Mouse (Mus musculus): ENCODE measurements around the gene Abcg3. TPM values are rescaled to one million over a fixed set of nuclear protein-coding genes. Genes with fewer than 3 reads are reported as not detected.
"Not testable (repeated sequence)": the region's sequence is repeated elsewhere in the genome, so short reads cannot be mapped to it uniquely, and the experiment has no call there.

Abcg3 gene
- polyA plus RNA-seq, 1 experiment from 2014 or later, result 3.1 TPM

DNA sequence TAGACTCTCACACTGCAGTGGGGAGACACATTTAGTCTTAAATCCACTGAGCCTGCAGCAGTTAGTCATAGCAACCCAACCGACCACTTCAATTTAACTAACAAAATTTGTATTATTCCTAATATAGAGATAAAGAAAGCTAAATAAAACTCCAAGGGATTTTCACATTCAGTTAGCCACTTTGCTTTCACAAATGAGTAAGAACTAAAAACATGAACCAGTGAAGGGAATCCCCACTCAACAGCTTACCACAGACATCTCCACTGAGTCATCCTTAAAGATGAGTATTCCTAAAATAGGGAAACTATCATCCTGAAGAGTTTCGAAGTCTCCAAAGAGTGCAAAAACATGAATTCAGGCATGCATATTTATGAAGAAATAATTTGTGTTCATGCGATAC is 27.3 kb downstream of the Abcg3 start:
- no peak for ATAC-seq
- no peaks in the 10 kb centered on the region for H3K36me3 ChIP-seq (ENCODE audit: control insufficient read depth, insufficient read depth, low read length)

DNA sequence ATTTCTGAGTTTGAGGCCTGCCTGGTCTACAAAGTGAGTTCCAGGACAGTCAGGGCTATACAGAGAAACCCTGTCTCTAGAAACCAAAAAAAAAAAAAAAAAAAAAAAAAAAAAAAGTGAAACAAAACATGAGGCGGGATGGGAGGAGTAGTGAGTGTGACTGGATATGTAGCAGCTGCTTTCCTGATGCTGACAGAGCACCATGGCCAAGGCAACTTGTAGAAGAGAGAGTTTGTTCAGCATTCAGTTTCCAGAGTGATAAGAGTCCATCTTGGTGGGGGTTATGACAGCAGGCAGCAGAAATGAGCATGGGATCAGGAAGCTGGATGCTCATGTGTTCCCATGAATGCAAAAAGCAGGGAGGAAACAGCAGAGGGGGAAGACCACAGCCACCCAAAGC is 35.6 kb downstream of the Abcg3 start:
- Histone ChIP-seq H3K4me2 (ENCODE audit: low read depth, low read length) (no peak overlapping the region), H3K9me3 (ENCODE audit: control insufficient read depth, low read length) (no peaks in the 10 kb centered on the region), H3K36me3 (ENCODE audit: control insufficient read depth, insufficient read depth, low read length) (no peaks in the 10 kb centered on the region), H3K9ac (ENCODE audit: low read depth, low read length) (no peak overlapping the region), H3K4me1 (ENCODE audit: control insufficient read depth, insufficient read depth, low read length) (no peaks in the 10 kb centered on the region), H3K4me3 (ENCODE audit: low read length) (no peak overlapping the region), H3K27ac (ENCODE audit: low read length) (no peak overlapping the region), H3K27me3 (replicated peaks; ENCODE audit: control insufficient read depth, insufficient read depth, low read length) (no peaks in the 10 kb centered on the region)
- 79% methylated on average over 1 of the region's 1 CpGs for WGBS
- ATAC-seq, result no peak

More for the DNA sequence above, 27.3 kb downstream of the Abcg3 start:
- no peaks in the 10 kb centered on the region for H3K27me3 ChIP-seq (replicated peaks; ENCODE audit: control insufficient read depth, insufficient read depth, low read length)
- H3K27ac ChIP-seq (ENCODE audit: low read length), result no peak overlapping the region
- H3K4me2 ChIP-seq (ENCODE audit: low read depth, low read length), result no peak overlapping the region
- H3K4me3 ChIP-seq (ENCODE audit: low read length), result no peak overlapping the region
- H3K4me1 ChIP-seq (ENCODE audit: control insufficient read depth, insufficient read depth, low read length), result no peaks in the 10 kb centered on the region
- WGBS, result 90% methylated on average over 3 of the region's 3 CpGs
- 0 out of 2 replicates have a peak, but pooled peaks cover 2% of the 10 kb centered on the region for H3K9me3 ChIP-seq (ENCODE audit: control insufficient read depth, low read length)
- H3K9ac ChIP-seq (ENCODE audit: low read depth, low read length), result no peak overlapping the region

DNA sequence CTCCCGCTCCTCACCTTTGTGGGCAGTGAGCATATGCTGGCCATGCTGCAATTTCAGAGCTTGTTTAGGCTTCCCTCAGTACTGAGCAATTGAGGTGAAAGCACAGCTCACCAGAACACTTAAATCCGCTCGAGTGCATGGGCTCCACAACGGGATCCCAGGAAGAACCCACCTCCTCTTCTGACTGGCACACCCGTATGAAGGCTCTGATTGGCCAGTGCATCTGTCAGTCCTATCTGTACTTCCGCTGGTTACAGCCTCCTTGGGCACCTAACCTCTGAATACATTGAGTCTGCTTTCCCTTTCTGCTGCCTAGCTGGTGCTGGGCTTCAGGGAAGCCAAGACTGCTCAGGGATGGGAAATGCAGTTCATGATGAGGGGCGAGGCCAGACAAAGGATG is 48.4 kb downstream of the Abcg3 start:
- Histone ChIP-seq H3K36me3 (ENCODE audit: control insufficient read depth, insufficient read depth, low read length) (no peaks in the 10 kb centered on the region), H3K27me3 (replicated peaks; ENCODE audit: control insufficient read depth, insufficient read depth, low read length) (no peaks in the 10 kb centered on the region), H3K9me3 (ENCODE audit: control insufficient read depth, low read length) (no peaks in the 10 kb centered on the region), H3K27ac (ENCODE audit: low read length) (no peak overlapping the region), H3K9ac (ENCODE audit: low read depth, low read length) (no peak overlapping the region), H3K4me1 (ENCODE audit: control insufficient read depth, insufficient read depth, low read length) (no peaks in the 10 kb centered on the region), H3K4me2 (ENCODE audit: low read depth, low read length) (no peak overlapping the region), H3K4me3 (ENCODE audit: low read length) (no peak overlapping the region)
- WGBS, result 88% methylated on average over 7 of the region's 7 CpGs
- ATAC-seq, result no peak

DNA sequence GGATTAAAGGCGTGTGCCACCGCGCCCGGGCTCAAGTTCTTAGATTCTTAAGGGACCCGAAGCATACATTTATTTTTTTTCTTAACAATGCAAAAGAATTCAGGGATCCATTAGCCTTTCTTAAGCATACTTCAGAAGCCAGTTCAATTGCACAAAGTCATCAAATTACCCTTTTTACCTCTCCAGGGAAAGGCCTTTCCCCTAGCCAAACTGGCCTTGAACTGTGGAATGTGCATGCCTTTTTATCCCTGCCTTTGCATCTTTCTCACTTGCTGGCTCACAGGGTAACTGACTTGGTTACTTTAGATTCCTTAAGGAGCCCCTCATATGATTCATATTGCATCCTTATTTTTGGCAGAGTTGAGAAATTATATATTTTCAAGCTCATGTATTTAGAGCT is 76.0 kb downstream of the Abcg3 start:
- not testable (repeated sequence) for H3K4me3 ChIP-seq (ENCODE audit: low read length); H3K27me3 ChIP-seq (replicated peaks; ENCODE audit: control insufficient read depth, insufficient read depth, low read length); H3K4me1 ChIP-seq (ENCODE audit: control insufficient read depth, insufficient read depth, low read length); H3K9me3 ChIP-seq (ENCODE audit: control insufficient read depth, low read length); H3K36me3 ChIP-seq (ENCODE audit: control insufficient read depth, insufficient read depth, low read length); H3K27ac ChIP-seq (ENCODE audit: low read length); ATAC-seq; H3K9ac ChIP-seq (ENCODE audit: low read depth, low read length); H3K4me2 ChIP-seq (ENCODE audit: low read depth, low read length)
- WGBS, result 87% methylated on average over 5 of the region's 5 CpGs

Other genes starting within 250 kb of the Abcg3 start
- 2.9 and 3.5 TPM in 2 replicates for gene Zfp951, start 122.6 kb downstream of the Abcg3 start, polyA plus RNA-seq (2015; fragmentation: Nextera tagmentation; extraction: Ambion mirVana)
- 1.9 and 2.6 TPM in 2 replicates for gene Gbp9, start 156.8 kb upstream of the Abcg3 start, polyA plus RNA-seq (2015; fragmentation: Nextera tagmentation; extraction: Ambion mirVana)
- gene Gbp8, start 156.8 kb upstream of the Abcg3 start, polyA plus RNA-seq (2015; fragmentation: Nextera tagmentation; extraction: Ambion mirVana), result 2.2 and 2.3 TPM in 2 replicates
- gene Gbp4, start 156.9 kb upstream of the Abcg3 start, polyA plus RNA-seq (2015; fragmentation: Nextera tagmentation; extraction: Ambion mirVana), result 1.2 and 1.5 TPM in 2 replicates

Data from intestine, embryonic 16.5 days (tissue).